Mouse (Mus musculus) midbrain, embryonic 13.5 days (tissue): Measurements from ENCODE around the gene Gm10272. TPM values are rescaled to one million over a fixed set of nuclear protein-coding genes. Genes with fewer than 3 reads are reported as not detected.

Experiments
- ATAC-seq: fragments of 200-750 bp; cut with Nextera tagmentation; 2 replicates; pipeline ENCODE4 v1.8.0; 2017; ENCODE audit warnings: mild to moderate bottlenecking, moderate TSS enrichment, moderate library complexity
- H3K27ac ChIP-seq: fragments of 300-500 bp; sonication (generic); 2 replicates; pipeline ENCODE4 v1.5.1; 2015; ENCODE audit warnings: inconsistent platforms, mild to moderate bottlenecking, moderate library complexity
- H3K27me3 ChIP-seq: fragments of 300-500 bp; sonication (generic); 2 replicates; pipeline ENCODE4 v1.6.1; 2015; ENCODE audit warnings: mild to moderate bottlenecking, inconsistent platforms
- H3K36me3 ChIP-seq: fragments of 300-500 bp; sonication (generic); 2 replicates; pipeline ENCODE4 v1.6.1; 2015; ENCODE audit warnings: mild to moderate bottlenecking, inconsistent platforms
- H3K4me1 ChIP-seq: fragments of 300-500 bp; sonication (generic); replicated peaks from 2 replicates; pipeline ENCODE4 v1.6.1; 2015; ENCODE audit warnings: inconsistent platforms
- H3K4me2 ChIP-seq: fragments of 300-500 bp; sonication (generic); replicated peaks from 2 replicates; pipeline ENCODE4 v1.6.1; 2015; ENCODE audit warnings: moderate library complexity, mild to moderate bottlenecking, inconsistent platforms
- H3K4me3 ChIP-seq: fragments of 300-500 bp; sonication (generic); replicated peaks from 2 replicates; pipeline ENCODE4 v1.5.1; 2015; ENCODE audit warnings: mild to moderate bottlenecking, inconsistent platforms
- H3K9ac ChIP-seq: fragments of 300-500 bp; sonication (generic); replicated peaks from 2 replicates; pipeline ENCODE4 v1.6.1; 2015; ENCODE audit warnings: mild to moderate bottlenecking, inconsistent platforms
- H3K9me3 ChIP-seq: fragments of 300-500 bp; sonication (generic); 2 replicates; pipeline ENCODE4 v1.6.1; 2016; ENCODE audit warnings: mild to moderate bottlenecking, inconsistent platforms
- WGBS: fragments of 180-500 bp; shearing (Covaris S2); methylation state at CpG from one replicate; pipeline ENCODE4 v1.1.7; 2015; 5-methylcytosine and 5-hydroxymethylcytosine counted together
- polyA plus RNA-seq: library from polyadenylated mRNA; unstranded; fragments of >200 nt; fragmentation: Nextera tagmentation; extraction: Ambion mirVana; gene quantifications from 2 replicates; pipeline ENCODE4 v1.2.1, GENCODE M21; 2015

Gene Gm10272
- not detected in 2 replicates for polyA plus RNA-seq

GRCm38 (mm10) chr10:77706326-77706725 lies at the start of gene Gm10272:
Gene Gm10272, plus strand, starts transcription at chr10:77706626.
- Histone ChIP-seq H3K9me3 (peaks cover 14% of the 10 kb centered on the region), H3K4me3 (no peak within 1 kb of the TSS), H3K4me2 (no peak within 1 kb of the TSS), H3K36me3 (no peaks in the 10 kb centered on the region), H3K4me1 (no peaks in the 10 kb centered on the region), H3K27ac (no peak within 1 kb of the TSS), H3K27me3 (no peaks in the 10 kb centered on the region), H3K9ac (no peak within 1 kb of the TSS)
- no peak for ATAC-seq
- 97% methylated on average over 1 of the region's 1 CpGs for WGBS

- 76% methylated on average over 15 of the region's 15 CpGs for WGBS
Observed at GRCm38 (mm10) chr10:77658286-77658994, 48.0 kb upstream of the Gm10272 start.

GRCm38 (mm10) chr10:77663949-77664665 lies 42.3 kb upstream of the Gm10272 start:
- H3K27me3 ChIP-seq: no peaks in the 10 kb centered on the region
- H3K36me3 ChIP-seq: no peaks in the 10 kb centered on the region
- no peaks in the 10 kb centered on the region for H3K4me1 ChIP-seq
- 65% methylated on average over 43 of the region's 43 CpGs for WGBS
- H3K4me2 ChIP-seq: no peak overlapping the region
- ATAC-seq: peak; percentile 27; the same call in 1 of the 2 replicates
- H3K9me3 ChIP-seq: peaks cover 3% of the 10 kb centered on the region; the same call in 1 of the 2 replicates
- H3K4me3 ChIP-seq: no peak overlapping the region
- no peak overlapping the region for H3K9ac ChIP-seq
- no peak overlapping the region for H3K27ac ChIP-seq

More at GRCm38 (mm10) chr10:77658286-77658994, 48.0 kb upstream of the Gm10272 start:
- no peaks in the 10 kb centered on the region for H3K27me3 ChIP-seq
- H3K9me3 ChIP-seq: peaks cover 3% of the 10 kb centered on the region; the same call in 1 of the 2 replicates
- H3K4me3 ChIP-seq: no peak overlapping the region
- H3K4me1 ChIP-seq: no peaks in the 10 kb centered on the region
- H3K9ac ChIP-seq: no peak overlapping the region
- no peak overlapping the region for H3K27ac ChIP-seq
- H3K36me3 ChIP-seq: no peaks in the 10 kb centered on the region
- H3K4me2 ChIP-seq: no peak overlapping the region
- no peak for ATAC-seq

- H3K27me3 ChIP-seq: no peaks in the 10 kb centered on the region
- no peaks in the 10 kb centered on the region for H3K4me1 ChIP-seq
- H3K4me2 ChIP-seq: no peak overlapping the region
- no peak overlapping the region for H3K4me3 ChIP-seq
- H3K9me3 ChIP-seq: no peaks in the 10 kb centered on the region
- H3K9ac ChIP-seq: no peak overlapping the region
- 88% methylated on average over 8 of the region's 8 CpGs for WGBS
- H3K36me3 ChIP-seq: no peaks in the 10 kb centered on the region
- H3K27ac ChIP-seq: no peak overlapping the region
- no peak for ATAC-seq
Observed at GRCm38 (mm10) chr10:77666342-77666741, 40.1 kb upstream of the Gm10272 start.

- WGBS: 90% methylated on average over 4 of the region's 4 CpGs
- no peaks in the 10 kb centered on the region for H3K4me1 ChIP-seq
- ATAC-seq: no peak
- H3K9me3 ChIP-seq: no peaks in the 10 kb centered on the region
- no peaks in the 10 kb centered on the region for H3K27me3 ChIP-seq
- H3K9ac ChIP-seq: no peak overlapping the region
- no peak overlapping the region for H3K4me2 ChIP-seq
- H3K27ac ChIP-seq: no peak overlapping the region
- no peak overlapping the region for H3K4me3 ChIP-seq
- no peaks in the 10 kb centered on the region for H3K36me3 ChIP-seq
Observed at GRCm38 (mm10) chr10:77667402-77667801, 39.0 kb upstream of the Gm10272 start.

GRCm38 (mm10) chr10:77670710-77671109 lies 35.7 kb upstream of the Gm10272 start:
- no peak overlapping the region for H3K9ac ChIP-seq
- H3K27me3 ChIP-seq: no peaks in the 10 kb centered on the region
- no peak overlapping the region for H3K4me2 ChIP-seq
- H3K4me1 ChIP-seq: 0 out of 2 replicates have a peak, but pooled peaks cover 4% of the 10 kb centered on the region
- WGBS: 81% methylated on average over 4 of the region's 4 CpGs
- no peaks in the 10 kb centered on the region for H3K36me3 ChIP-seq
- no peak for ATAC-seq
- no peak overlapping the region for H3K27ac ChIP-seq
- no peak overlapping the region for H3K4me3 ChIP-seq
- H3K9me3 ChIP-seq: no peaks in the 10 kb centered on the region

- H3K4me2 ChIP-seq: no peak overlapping the region
- WGBS: 82% methylated on average over 4 of the region's 4 CpGs
- peaks cover 3% of the 10 kb centered on the region; the same call in 1 of the 2 replicates for H3K27me3 ChIP-seq
- no peak overlapping the region for H3K4me3 ChIP-seq
- H3K9ac ChIP-seq: no peak overlapping the region
- 0 out of 2 replicates have a peak, but pooled peaks cover 4% of the 10 kb centered on the region for H3K4me1 ChIP-seq
- no peak for ATAC-seq
- no peak overlapping the region for H3K27ac ChIP-seq
- no peaks in the 10 kb centered on the region for H3K9me3 ChIP-seq
- no peaks in the 10 kb centered on the region for H3K36me3 ChIP-seq
Observed at GRCm38 (mm10) chr10:77671519-77671918, 34.9 kb upstream of the Gm10272 start.

GRCm38 (mm10) chr10:77673765-77674164 lies 32.7 kb upstream of the Gm10272 start:
- Histone ChIP-seq H3K36me3 (no peaks in the 10 kb centered on the region), H3K27ac (no peak overlapping the region), H3K4me1 (peaks cover 19% of the 10 kb centered on the region), H3K9ac (no peak overlapping the region), H3K4me2 (no peak overlapping the region), H3K4me3 (no peak overlapping the region), H3K27me3 (peaks cover 24% of the 10 kb centered on the region), H3K9me3 (no peaks in the 10 kb centered on the region)
- 61% methylated on average over 13 of the region's 13 CpGs for WGBS
- no peak for ATAC-seq

GRCm38 (mm10) chr10:77677562-77677961 lies 28.9 kb upstream of the Gm10272 start:
- peak overlapping the region; percentile 35 for H3K4me3 ChIP-seq
- H3K36me3 ChIP-seq: no peaks in the 10 kb centered on the region
- peaks cover 19% of the 10 kb centered on the region for H3K4me1 ChIP-seq
- peaks cover 27% of the 10 kb centered on the region for H3K27me3 ChIP-seq
- peak overlapping the region; percentile 23; the same call in 1 of the 2 replicates for H3K9ac ChIP-seq
- peak overlapping the region; percentile 67 for H3K4me2 ChIP-seq
- under 1% methylated on average over 34 of the region's 35 CpGs for WGBS
- no peak overlapping the region; the same call in 1 of the 2 replicates for H3K27ac ChIP-seq
- H3K9me3 ChIP-seq: no peaks in the 10 kb centered on the region
- ATAC-seq: peak; percentile 72

GRCm38 (mm10) chr10:77682994-77683393 lies 23.4 kb upstream of the Gm10272 start:
- Histone ChIP-seq H3K27me3 (peaks cover 43% of the 10 kb centered on the region), H3K4me3 (no peak overlapping the region), H3K36me3 (no peaks in the 10 kb centered on the region)

GRCm38 (mm10) chr10:77684181-77684580 lies 22.2 kb upstream of the Gm10272 start:
- H3K36me3 ChIP-seq: no peaks in the 10 kb centered on the region
- H3K9me3 ChIP-seq: no peaks in the 10 kb centered on the region
- ATAC-seq: no peak
- H3K4me1 ChIP-seq: peaks cover 23% of the 10 kb centered on the region
- no peak overlapping the region for H3K4me3 ChIP-seq
- no peak overlapping the region for H3K9ac ChIP-seq
- peaks cover 38% of the 10 kb centered on the region for H3K27me3 ChIP-seq
- H3K4me2 ChIP-seq: no peak overlapping the region
- H3K27ac ChIP-seq: no peak overlapping the region
- WGBS: 34% methylated on average over 8 of the region's 8 CpGs

More at GRCm38 (mm10) chr10:77682994-77683393, 23.4 kb upstream of the Gm10272 start:
- Histone ChIP-seq H3K9me3 (no peaks in the 10 kb centered on the region), H3K4me1 (peaks cover 25% of the 10 kb centered on the region), H3K4me2 (no peak overlapping the region), H3K27ac (no peak overlapping the region), H3K9ac (no peak overlapping the region)
- 79% methylated on average over 7 of the region's 7 CpGs for WGBS
- ATAC-seq: no peak
